Mouse (Mus musculus): ENCODE results near the gene 4833439L19Rik.

DNA sequence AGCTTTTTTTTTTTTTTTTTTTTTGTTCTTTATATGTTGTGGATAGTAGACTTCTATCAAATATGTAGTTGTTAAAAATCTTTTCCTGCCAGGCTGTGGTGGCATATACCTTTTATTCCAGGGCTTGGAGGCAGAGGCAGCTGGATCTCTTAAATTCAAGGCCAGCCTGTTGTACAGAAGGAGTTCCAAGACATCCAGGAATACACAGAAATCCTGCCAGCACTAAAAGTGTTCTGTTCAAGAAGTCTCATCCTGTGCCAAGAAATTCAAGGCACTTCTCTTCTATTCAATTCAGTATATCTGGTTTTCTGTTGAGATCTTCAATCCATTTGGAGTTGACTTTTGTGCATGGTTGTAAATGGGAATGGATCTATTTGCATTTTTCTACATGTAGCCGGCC is 59.3 kb downstream of the 4833439L19Rik start:
- TF ChIP-seq CTCF (IDR thresholded peaks at IDR 0.05; ENCODE audit: low read depth) (no peak), EP300 (IDR thresholded peaks at IDR 0.05; ENCODE audit: low read depth) (no peak)
